23 mouse cellular contexts compared by ENCODE assay signal in genomic region chr17:30061100-30061837, GRCm38 (mm10).
"Had no signal": no experiment of that assay in that cellular context is flagged by ENCODE, and none has a peak within 500 bp of the region (broad histone marks: within the 10 kb centered on the region; RNA-seq: fewer than 3 reads in every experiment).

No protein-coding gene starts in this region.

- H3K4me3 ChIP-seq: kidney, embryonic 15.5 days; limb, embryonic 12.5 days; limb, embryonic 15.5 days; liver, embryonic 13.5 days; midbrain, embryonic 12.5 days; midbrain, embryonic 15.5 days; neural tube, embryonic 12.5 days; neural tube, embryonic 15.5 days had no signal

- H3K27me3 ChIP-seq: kidney, embryonic 15.5 days; limb, embryonic 12.5 days; limb, embryonic 15.5 days; liver, embryonic 13.5 days; midbrain, embryonic 12.5 days; midbrain, embryonic 15.5 days; neural tube, embryonic 12.5 days; neural tube, embryonic 15.5 days had no signal

- ATAC-seq: midbrain, embryonic 15.5 days had no signal

- H3K27ac ChIP-seq: kidney, embryonic 15.5 days; limb, embryonic 12.5 days; limb, embryonic 15.5 days; liver, embryonic 13.5 days; macrophage; midbrain, embryonic 12.5 days; midbrain, embryonic 15.5 days; neural tube, embryonic 12.5 days; neural tube, embryonic 15.5 days; stomach, postnatal 0 days had no signal

- H3K9me3 ChIP-seq: kidney, embryonic 15.5 days; limb, embryonic 12.5 days; limb, embryonic 15.5 days; liver, embryonic 13.5 days; midbrain, embryonic 12.5 days; midbrain, embryonic 15.5 days; neural tube, embryonic 12.5 days; neural tube, embryonic 15.5 days had no signal

- H3K4me2 ChIP-seq: kidney, embryonic 15.5 days; limb, embryonic 12.5 days; limb, embryonic 15.5 days; liver, embryonic 13.5 days; midbrain, embryonic 12.5 days; midbrain, embryonic 15.5 days; neural tube, embryonic 12.5 days; neural tube, embryonic 15.5 days had no signal

- H3K36me3 ChIP-seq: kidney, embryonic 15.5 days; limb, embryonic 15.5 days; liver, embryonic 13.5 days; midbrain, embryonic 12.5 days; midbrain, embryonic 15.5 days; neural tube, embryonic 12.5 days; neural tube, embryonic 15.5 days had no signal

- H3K9ac ChIP-seq: kidney, embryonic 15.5 days; limb, embryonic 12.5 days; limb, embryonic 15.5 days; liver, embryonic 13.5 days; midbrain, embryonic 12.5 days; midbrain, embryonic 15.5 days; neural tube, embryonic 12.5 days; neural tube, embryonic 15.5 days had no signal

- DNase-seq: kidney, adult 8-10 months; kidney, postnatal 10 days; kidney, postnatal 4 days; layer of hippocampus, postnatal 36 days; left cerebral cortex, postnatal 4 days; liver, embryonic 13.5 days; lung, adult 2 months; lung, postnatal 14 days; right cerebral cortex, adult 18-20 months; right cerebral cortex, postnatal 14 days; right cerebral cortex, postnatal 4 days; thymus, adult 2 months; thymus, postnatal 14 days; thymus, postnatal 4 days had no signal
